Mouse (Mus musculus) megakaryocyte-erythroid progenitor cell, adult 5-6 weeks (primary cell): ENCODE results near the gene Brd3. TPM values are rescaled to one million over a fixed set of nuclear protein-coding genes. Genes with fewer than 3 reads are reported as not detected.

Experiments used
- ATAC-seq: replicated peaks from 2 replicates; pipeline ENCODE4 v1.8.0; 2016; ENCODE audit warnings: mild to moderate bottlenecking, inconsistent platforms; ENCODE audit not compliant: severe bottlenecking, poor library complexity, low FRiP score, low TSS enrichment
- total RNA-seq, 2 experiments: library from RNA; stranded (forward) in 1 of 2; stranded (reverse) in 1 of 2; fragments of 200-1000, 215-1000 nt in 1 of 2; fragments of >200 nt in 1 of 2; fragmentation: Nextera tagmentation in 1 of 2; gene quantifications; 2 replicates each; pipeline ENCODE4 v1.2.3; 2014 to 2017

Brd3 gene
- total RNA-seq, 2 experiments from 2014 or later, result 40.9 to 68.7 TPM

- no peak for ATAC-seq
Measured at GRCm38 (mm10) chr2:27413936-27414657, 93.4 kb downstream of the Brd3 start.

DNA sequence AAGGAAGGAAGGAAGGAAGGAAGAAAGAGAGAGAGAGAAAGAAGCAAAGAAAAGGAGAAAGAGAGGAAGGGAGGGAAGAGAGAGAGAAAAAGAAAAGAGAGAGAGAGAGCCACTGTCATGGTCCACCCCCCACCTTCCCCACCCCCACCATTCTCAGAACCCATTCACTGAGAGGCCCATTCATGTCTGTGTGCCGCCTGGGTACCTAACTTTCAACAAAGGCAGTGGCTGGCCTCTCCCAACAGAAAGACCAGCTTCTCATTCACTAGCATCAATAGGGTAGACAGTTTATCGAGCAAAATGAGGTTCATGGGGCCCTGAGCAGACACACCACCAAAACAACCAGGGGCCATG lies 93.9 kb downstream of the Brd3 start:
- ATAC-seq, result no peak

DNA sequence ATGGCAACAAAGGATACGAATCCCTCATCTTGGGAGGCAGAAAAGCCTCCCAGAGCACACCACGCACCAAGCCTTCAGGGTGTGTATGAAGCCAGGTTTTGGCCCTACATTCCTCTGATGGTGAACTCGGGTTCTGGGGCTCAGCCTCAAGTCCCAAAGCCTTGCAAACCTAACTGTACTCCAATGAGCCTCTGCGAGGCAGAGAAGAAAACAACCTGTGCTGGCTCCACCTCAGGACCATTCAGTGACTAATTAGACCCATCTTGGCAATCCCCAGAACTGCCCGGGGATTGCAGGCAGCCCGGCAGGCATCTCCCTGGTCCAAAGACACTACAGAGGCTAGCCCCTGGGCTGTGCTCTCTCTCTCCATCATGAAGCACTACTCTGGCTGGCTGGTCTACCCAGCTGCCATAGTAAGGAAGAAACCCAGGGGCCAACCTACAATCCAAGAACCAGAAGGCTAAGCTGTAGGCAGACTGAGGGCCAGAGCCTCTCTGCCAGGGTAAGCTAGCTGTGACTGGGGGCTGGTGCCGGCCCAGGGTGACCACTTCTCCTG lies 95.1 kb downstream of the Brd3 start:
- ATAC-seq, result no peak

DNA sequence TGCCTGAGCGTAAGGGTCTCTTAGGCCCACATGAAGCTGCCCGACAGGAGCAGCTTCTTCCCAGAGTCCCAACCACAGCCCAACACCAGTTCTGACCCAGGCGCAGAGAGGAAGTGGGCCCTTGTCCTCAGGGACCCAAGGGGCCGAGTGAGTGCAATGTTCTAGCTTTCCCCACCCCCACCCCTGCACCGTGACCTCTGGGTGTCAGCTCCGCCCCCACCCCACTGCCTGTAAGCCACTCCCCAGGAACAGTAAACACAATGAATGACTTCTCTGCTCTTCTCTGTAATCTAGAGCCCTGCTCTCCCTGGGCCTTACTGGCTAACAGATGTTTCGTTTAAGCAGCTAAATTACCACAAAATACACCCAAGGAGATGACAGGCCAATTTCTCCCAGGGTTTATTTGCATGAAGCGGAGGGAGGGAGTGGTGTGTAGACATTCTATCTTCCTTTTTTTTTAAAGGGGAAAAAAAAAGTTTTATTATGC lies 95.7 kb downstream of the Brd3 start:
- peak; percentile 50 for ATAC-seq

- ATAC-seq, result no peak
Measured at GRCm38 (mm10) chr2:27410518-27411140, 96.8 kb downstream of the Brd3 start.

DNA sequence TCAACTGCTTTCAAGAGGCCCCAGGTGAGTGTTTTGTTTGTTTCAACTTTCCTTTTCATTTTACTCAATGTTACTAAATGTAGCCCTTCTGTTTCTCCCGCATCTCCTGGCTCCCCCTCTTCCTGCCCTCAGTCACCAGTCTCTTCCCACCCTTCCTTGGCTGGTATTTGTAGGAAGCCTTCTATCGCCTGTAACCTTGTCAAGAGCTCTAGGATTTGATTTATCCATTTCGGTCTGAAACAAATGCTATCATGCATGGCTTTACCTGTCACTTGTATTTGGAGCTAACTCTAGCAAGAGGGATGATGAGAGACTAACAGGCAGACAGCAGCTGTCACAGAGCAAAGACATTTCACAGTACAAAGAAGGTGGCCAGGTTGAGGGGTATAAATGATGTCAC lies 99.3 kb downstream of the Brd3 start:
- no peak for ATAC-seq

GRCm38 (mm10) chr2:27406928-27407327 lies 100.5 kb downstream of the Brd3 start:
- no peak for ATAC-seq

DNA sequence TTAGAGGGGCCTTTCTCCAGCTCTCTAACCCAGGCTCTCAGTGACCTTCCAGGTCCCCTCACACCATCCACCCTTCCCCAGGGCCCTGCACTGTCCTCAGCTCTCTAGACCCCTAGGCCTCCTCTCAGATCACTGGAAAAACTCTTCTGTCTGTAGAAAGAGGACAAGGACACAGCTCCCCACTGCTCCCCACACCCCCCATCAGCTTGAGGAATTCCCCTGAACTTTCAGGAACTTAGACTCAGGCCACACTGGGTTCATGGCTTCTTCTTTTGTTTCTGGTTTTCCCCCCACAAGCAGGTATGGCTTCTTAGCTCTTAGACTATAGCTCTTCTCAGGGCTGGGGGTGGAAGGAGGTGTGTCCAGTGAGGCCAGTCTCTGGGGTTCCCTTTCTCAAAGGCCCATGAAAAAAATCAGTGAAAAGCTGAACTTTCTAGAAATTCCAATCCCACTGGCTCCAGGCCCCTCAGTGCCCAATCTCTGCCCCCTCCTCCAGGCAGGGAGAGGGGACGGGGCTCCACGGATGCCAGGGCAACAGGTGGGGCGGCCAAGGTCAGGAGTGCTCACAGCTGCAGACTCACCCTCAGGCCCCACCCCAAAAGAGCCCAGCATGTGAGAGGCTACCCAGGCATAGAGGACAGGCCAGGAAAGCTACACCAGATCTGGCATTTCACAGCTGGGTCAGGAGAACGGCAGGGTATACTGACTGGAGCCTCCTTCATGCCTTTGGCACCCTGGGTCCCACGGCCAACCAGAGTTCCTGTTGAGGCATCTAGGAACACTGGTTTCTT lies 102.2 kb downstream of the Brd3 start:
- ATAC-seq, result no peak

GRCm38 (mm10) chr2:27404375-27405093 lies 102.9 kb downstream of the Brd3 start:
- no peak for ATAC-seq

DNA sequence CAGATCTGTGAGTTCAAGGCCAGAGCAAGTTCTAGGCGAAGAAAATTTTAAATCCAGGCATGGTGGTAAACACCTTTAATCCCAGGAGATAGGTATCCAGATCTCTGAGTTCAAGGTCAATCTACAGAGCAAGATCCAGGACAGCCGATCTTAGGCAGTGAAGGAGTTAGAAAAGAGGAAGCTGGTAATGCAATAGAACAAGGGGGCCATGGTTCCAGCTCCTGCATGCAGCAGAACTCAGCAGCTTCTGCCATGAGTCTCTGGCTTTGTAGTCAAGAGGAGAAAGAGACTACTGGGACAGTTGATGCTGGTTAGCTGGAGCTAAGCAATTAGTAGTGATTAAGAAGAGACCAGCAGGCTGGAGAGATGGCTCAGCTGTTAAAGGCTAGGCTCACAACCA lies 105.9 kb downstream of the Brd3 start:
- no peak for ATAC-seq

DNA sequence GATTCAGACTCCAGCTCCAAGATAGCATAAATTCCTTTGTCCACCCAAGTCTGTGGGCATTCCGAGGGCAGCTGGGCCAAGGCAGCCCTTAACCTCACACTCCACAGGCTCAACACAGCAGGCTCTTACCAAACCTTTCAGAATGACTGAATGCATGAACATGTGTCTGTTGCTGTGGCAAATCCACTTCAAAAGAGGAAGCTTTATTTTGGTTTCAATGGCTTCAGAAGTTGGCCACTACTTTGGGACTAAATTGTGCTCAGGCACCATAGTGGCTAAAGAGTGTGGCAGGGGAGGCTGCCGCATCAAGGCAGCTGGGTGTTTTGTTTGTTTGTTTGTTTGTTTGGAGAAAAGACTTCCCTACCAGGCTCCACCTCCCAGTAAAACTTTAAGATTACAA lies 107.4 kb downstream of the Brd3 start:
- no peak for ATAC-seq

GRCm38 (mm10) chr2:27396656-27397440 lies 110.6 kb downstream of the Brd3 start:
- no peak for ATAC-seq

Other genes with a start within 250 kb of the Brd3 start
- 9.0 and 15.9 TPM in 2 replicates for gene Vav2, start 80.6 kb downstream of the Brd3 start, total RNA-seq (2014; fragmentation: Nextera tagmentation)
- 5.0 and 7.5 TPM in 2 replicates for gene Vav2, start 80.6 kb downstream of the Brd3 start, total RNA-seq (2017)
- gene Brd3os, start 65.3 kb downstream of the Brd3 start, total RNA-seq (2014; fragmentation: Nextera tagmentation), result not detected in 2 replicates
- 0.52 TPM in 1 of 2 replicates, not detected in the other for gene Brd3os, start 65.3 kb downstream of the Brd3 start, total RNA-seq (2017)
- gene Wdr5, start 7.5 kb upstream of the Brd3 start, total RNA-seq (2014; fragmentation: Nextera tagmentation), result 70.9 and 89.0 TPM in 2 replicates
- 87.0 and 91.8 TPM in 2 replicates for gene Wdr5, start 7.5 kb upstream of the Brd3 start, total RNA-seq (2017)
- 4.6 and 7.0 TPM in 2 replicates for gene Rxra, start 168.8 kb upstream of the Brd3 start, total RNA-seq (2014; fragmentation: Nextera tagmentation)
- 2.8 and 8.0 TPM in 2 replicates for gene Rxra, start 168.8 kb upstream of the Brd3 start, total RNA-seq (2017)